ENCODE assay signal across 9 mouse cellular contexts in the genomic region with DNA sequence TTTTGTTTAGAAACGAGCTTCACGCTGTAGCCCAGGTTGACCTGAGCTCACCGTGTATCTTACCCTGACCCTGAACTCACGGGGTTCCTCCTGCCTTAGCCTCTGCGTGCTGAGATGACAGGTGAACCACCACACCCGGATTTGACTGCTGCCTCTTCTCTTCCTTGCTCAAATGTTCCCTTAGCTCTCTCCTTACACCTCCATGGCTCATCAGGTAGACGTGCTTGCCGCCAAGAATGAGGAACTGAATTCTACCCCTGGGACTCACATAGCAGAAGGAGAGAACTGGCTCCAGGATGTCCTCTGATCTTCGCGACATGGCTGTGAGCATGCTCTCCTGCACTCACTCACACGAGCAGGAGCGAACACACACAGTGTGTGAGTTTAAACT. TPM values are rescaled to one million over a fixed set of nuclear protein-coding genes. Genes with fewer than 3 reads are reported as not detected.
A peak's percentile ranks its signal among the peaks of the same experiment; 100 is the strongest.
DNase-seq lines count a peak whose midpoint lies in the region; ATAC-seq and TF ChIP-seq lines count a peak whose summit lies in the region.
"Had no signal": no experiment of that assay in that cellular context is flagged by ENCODE, and none has a peak within 500 bp of the region (broad histone marks: within the 10 kb centered on the region; RNA-seq: fewer than 3 reads in every experiment).

No protein-coding gene starts in this region.

- no peak for TF ChIP-seq CTCF in spleen, adult 2 months (IDR thresholded peaks at IDR 0.05; ENCODE audit: extremely low read depth, insufficient read depth, insufficient read length, insufficient replicate concordance)

- WGBS in forebrain, embryonic 13.5 days = 38% methylated on average over 12 of the region's 12 CpGs
- WGBS in forebrain, embryonic 11.5 days = 38% methylated on average over 12 of the region's 12 CpGs
- WGBS in spleen, adult 2 months = 7% methylated on average over 12 of the region's 12 CpGs
- 20% methylated on average over 12 of the region's 12 CpGs for WGBS in limb, embryonic 15.5 days

- H3K9ac ChIP-seq in forebrain, embryonic 13.5 days = no peak overlapping the region
- H3K9ac ChIP-seq in forebrain, embryonic 11.5 days (ENCODE audit: low read length) = no peak overlapping the region
- H3K9ac ChIP-seq in limb, embryonic 15.5 days = no peak overlapping the region

- no peak for TF ChIP-seq POLR2A in spleen, adult 2 months (IDR thresholded peaks at IDR 0.05; ENCODE audit: low read depth, low read length)

- peak overlapping the region; percentile 48 for H3K4me2 ChIP-seq in forebrain, embryonic 13.5 days
- no peak overlapping the region for H3K4me2 ChIP-seq in forebrain, embryonic 11.5 days (ENCODE audit: low read depth, low read length, severe bottlenecking)
- H3K4me2 ChIP-seq in limb, embryonic 15.5 days = peak overlapping the region; percentile 32

- 0 out of 2 replicates have a peak overlapping the region, but pooled peaks have one; percentile 4 for H3K4me3 ChIP-seq in forebrain, embryonic 13.5 days
- H3K4me3 ChIP-seq in forebrain, embryonic 11.5 days (ENCODE audit: low read depth, low read length) = no peak overlapping the region
- H3K4me3 ChIP-seq in spleen, adult 2 months (ENCODE audit: extremely low read depth, insufficient read depth, insufficient read length) = peak overlapping the region; percentile 43
- peak overlapping the region; percentile 14 for H3K4me3 ChIP-seq in limb, embryonic 15.5 days
- H3K4me3 ChIP-seq: erythroblast, embryonic 14.5 days had no signal

- no peak overlapping the region for H3K27ac ChIP-seq in forebrain, embryonic 13.5 days
- no peak overlapping the region for H3K27ac ChIP-seq in forebrain, embryonic 11.5 days (ENCODE audit: low read depth, low read length)
- no peak overlapping the region for H3K27ac ChIP-seq in spleen, adult 2 months (ENCODE audit: insufficient read depth, low read length)
- H3K27ac ChIP-seq in limb, embryonic 15.5 days = 0 out of 2 replicates have a peak overlapping the region, but pooled peaks have one; percentile 11

- peaks cover 13% of the 10 kb centered on the region for H3K4me1 ChIP-seq in forebrain, embryonic 13.5 days
- 0 out of 2 replicates have a peak, but pooled peaks cover 3% of the 10 kb centered on the region for H3K4me1 ChIP-seq in forebrain, embryonic 11.5 days (replicated peaks; ENCODE audit: control insufficient read depth, insufficient read depth, low read length)
- H3K4me1 ChIP-seq in spleen, adult 2 months (ENCODE audit: control insufficient read depth, insufficient read depth, insufficient read length) = no peaks in the 10 kb centered on the region
- H3K4me1 ChIP-seq in limb, embryonic 15.5 days = peaks cover 11% of the 10 kb centered on the region

- ATAC-seq in forebrain, embryonic 13.5 days = no peak
- no peak for ATAC-seq in forebrain, embryonic 11.5 days (replicated peaks; ENCODE audit: low FRiP score)
- ATAC-seq in limb, embryonic 15.5 days (ENCODE audit: insufficient number of reproducible peaks, low FRiP score, low TSS enrichment, low read depth) = no peak

- intact Hi-C loops in left cerebral cortex, postnatal 4 days (cut with DNase I) = no loop called here

- no peak for DNase-seq in forebrain, embryonic 11.5 days (ENCODE audit: low spot score)
- DNase-seq in spleen, adult 2 months (ENCODE audit: low read depth in 1 of 2, low spot score in 2 of 2) = peak; percentile 3 to 12
- no peak for DNase-seq in spleen, adult 12 weeks (ENCODE audit: low spot score)
- peak; percentile 9 for DNase-seq in thymus, postnatal 14 days
- DNase-seq in left cerebral cortex, postnatal 4 days = no peak
- no peak for DNase-seq in testis, postnatal 14 days (ENCODE audit: low spot score)

- H3K36me3 ChIP-seq in forebrain, embryonic 13.5 days (ENCODE audit: poor library complexity, severe bottlenecking) = no peaks in the 10 kb centered on the region
- no peaks in the 10 kb centered on the region for H3K36me3 ChIP-seq in forebrain, embryonic 11.5 days (ENCODE audit: control insufficient read depth, insufficient read depth, low read length)
- no peaks in the 10 kb centered on the region for H3K36me3 ChIP-seq in spleen, adult 2 months (ENCODE audit: control insufficient read depth, insufficient read depth, low read length)
- H3K36me3 ChIP-seq in limb, embryonic 15.5 days = no peaks in the 10 kb centered on the region

- H3K9me3 ChIP-seq in forebrain, embryonic 13.5 days (replicated peaks) = no peaks in the 10 kb centered on the region
- H3K9me3 ChIP-seq in forebrain, embryonic 11.5 days (ENCODE audit: control insufficient read depth, low read length) = no peaks in the 10 kb centered on the region
- H3K9me3 ChIP-seq in limb, embryonic 15.5 days = no peaks in the 10 kb centered on the region

- H3K27me3 ChIP-seq in forebrain, embryonic 13.5 days = peaks cover 9% of the 10 kb centered on the region
- no peaks in the 10 kb centered on the region for H3K27me3 ChIP-seq in forebrain, embryonic 11.5 days (ENCODE audit: control insufficient read depth, insufficient read depth, low read length)
- no peaks in the 10 kb centered on the region for H3K27me3 ChIP-seq in spleen, adult 2 months (ENCODE audit: control insufficient read depth, insufficient read depth, low read length)
- peaks cover 6% of the 10 kb centered on the region; the same call in 1 of the 2 replicates for H3K27me3 ChIP-seq in limb, embryonic 15.5 days

RNA-seq across cellular contexts. Expression of a gene that starts 55.3 kb away (rescaled TPM):
- 36.7 and 39.9 TPM in 2 replicates for polyA plus RNA-seq in forebrain, embryonic 13.5 days (2015; fragmentation: Nextera tagmentation; extraction: Ambion mirVana)
- 40.8 and 43.6 TPM in 2 replicates for polyA plus RNA-seq in forebrain, embryonic 11.5 days (2014; fragmentation: Nextera tagmentation; extraction: Ambion mirVana)
- polyA plus RNA-seq in spleen, adult 2 months (2012; rRNA removed) = 10.9 and 14.3 TPM in 2 replicates
- 27.4 and 33.3 TPM in 2 replicates for polyA plus RNA-seq in limb, embryonic 15.5 days (2015; fragmentation: Nextera tagmentation; extraction: Ambion mirVana)
- 10 to 100 TPM; 46.3 to 46.9 TPM for total RNA-seq in left cerebral cortex, postnatal 4 days (2021)

Comparison
In these comparisons a context has a peak if more than half of its experiments do, and no peak if none do; other contexts are left out.
1. DNase-seq: peak in spleen, adult 2 months (2 of 2) and thymus, postnatal 14 days (single experiment); none in forebrain, embryonic 11.5 days (single experiment), spleen, adult 12 weeks (single experiment), left cerebral cortex, postnatal 4 days (single experiment) and testis, postnatal 14 days (single experiment).